Mouse (Mus musculus): ENCODE measurements around the gene Myo18a. TPM values are rescaled to one million over a fixed set of nuclear protein-coding genes. Genes with fewer than 3 reads are reported as not detected.

The Myo18a gene
- total RNA-seq, 2 experiments from 2014 or later: 300 to 302 TPM

DNA sequence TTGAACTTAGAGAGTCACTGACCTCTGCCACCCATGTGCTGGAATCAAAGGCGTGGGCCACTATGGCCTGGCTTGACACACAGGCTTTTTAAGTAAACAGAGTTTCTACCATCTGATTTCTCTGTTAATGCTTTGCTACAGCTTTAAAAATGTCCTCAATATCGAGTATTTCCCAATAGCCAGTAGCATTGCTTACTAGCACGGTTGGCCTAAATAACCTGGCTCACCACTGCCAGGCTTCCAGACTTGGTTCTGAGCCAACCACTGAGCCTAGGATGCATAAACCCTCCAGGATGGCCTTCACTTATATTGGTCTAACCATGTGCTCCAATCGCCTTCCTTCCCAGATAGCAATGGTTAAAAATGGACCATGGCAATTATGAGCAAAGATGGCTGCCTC, 137.7 kb downstream of the Myo18a start:
- no peak for DNase-seq

GRCm38 (mm10) chr11:77901366-77901765, 138.3 kb downstream of the Myo18a start:
- no peak for DNase-seq

DNA sequence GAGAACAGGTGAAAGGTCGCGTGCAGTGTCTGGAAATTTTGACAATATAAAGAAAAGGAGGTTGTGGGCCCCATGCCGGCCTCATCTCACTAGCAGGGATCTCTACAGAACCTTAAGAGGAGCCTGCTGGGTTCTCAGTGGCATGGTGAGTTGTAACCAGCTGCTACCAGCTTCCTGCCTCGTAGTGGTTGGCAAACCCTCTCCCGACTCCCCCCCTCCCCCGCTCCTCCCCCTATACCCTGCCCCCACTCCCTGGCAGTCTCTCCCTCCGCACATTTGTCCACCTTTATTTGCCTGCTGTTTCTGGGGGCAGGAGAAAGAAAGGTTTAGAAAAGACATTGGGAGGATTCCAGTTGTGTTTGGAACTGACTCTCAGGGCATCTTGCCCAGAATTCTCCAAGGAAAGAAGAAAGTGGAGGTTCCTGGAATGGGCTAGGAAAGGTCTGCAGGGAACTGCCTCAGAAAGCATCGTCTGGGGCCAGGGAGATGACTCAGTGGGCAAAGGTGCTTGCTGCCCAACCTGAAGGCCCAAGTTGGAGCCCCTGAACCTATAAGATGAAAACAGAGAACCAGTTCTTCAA, 138.8 kb downstream of the Myo18a start:
- no peak for DNase-seq

- no peak for DNase-seq
Observed at GRCm38 (mm10) chr11:77903761-77904160, 140.7 kb downstream of the Myo18a start.

GRCm38 (mm10) chr11:77904707-77905106, 141.7 kb downstream of the Myo18a start:
- DNase-seq: no peak

- peak; percentile 59 for DNase-seq
Observed at GRCm38 (mm10) chr11:77906097-77906687, 143.1 kb downstream of the Myo18a start.

- DNase-seq: no peak
Observed at GRCm38 (mm10) chr11:77906747-77907174, 143.7 kb downstream of the Myo18a start.

GRCm38 (mm10) chr11:77908468-77908867, 145.4 kb downstream of the Myo18a start:
- DNase-seq: no peak

- DNase-seq: no peak
Observed at GRCm38 (mm10) chr11:77909376-77909775, 146.3 kb downstream of the Myo18a start.

DNA sequence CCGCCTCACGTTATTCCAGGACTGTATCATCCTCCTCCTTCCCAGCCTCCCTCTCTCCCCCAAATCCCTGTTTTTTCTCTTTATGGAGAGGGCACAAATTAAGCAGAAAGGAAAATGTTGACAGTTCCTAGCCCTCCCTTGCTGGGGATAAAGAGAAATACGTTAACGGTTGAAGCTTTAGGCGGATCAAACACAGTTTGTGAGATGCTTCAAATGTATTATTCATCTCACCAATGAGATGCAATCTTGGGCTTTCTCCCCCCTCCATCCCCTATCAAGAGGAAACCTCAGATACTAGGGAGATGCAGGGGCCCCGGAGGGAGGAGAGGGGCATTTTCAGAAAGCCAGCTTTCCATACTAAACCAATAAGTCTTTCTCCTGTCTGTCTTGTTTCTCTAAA, 146.7 kb downstream of the Myo18a start:
- no peak for DNase-seq

DNA sequence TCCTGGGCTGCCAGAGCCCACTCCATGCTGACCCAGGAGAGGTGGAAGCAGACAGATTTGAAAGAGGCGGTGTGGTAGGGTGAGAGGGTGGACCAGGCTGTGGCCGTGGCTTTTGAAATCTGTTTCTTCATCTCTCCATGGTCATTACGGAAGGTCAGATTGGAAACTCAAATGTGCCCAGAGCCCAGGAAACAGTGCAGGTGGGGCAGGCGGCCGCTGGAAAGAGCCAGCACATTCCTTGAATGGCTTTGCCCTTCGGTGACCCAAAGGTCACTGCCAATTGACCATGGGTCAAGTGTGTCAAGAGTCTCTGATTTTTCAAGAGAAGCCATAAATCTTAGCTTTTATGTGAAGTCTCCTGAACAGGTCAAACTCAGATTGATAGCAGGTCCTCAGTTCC, 150.5 kb downstream of the Myo18a start:
- DNase-seq: no peak

DNA sequence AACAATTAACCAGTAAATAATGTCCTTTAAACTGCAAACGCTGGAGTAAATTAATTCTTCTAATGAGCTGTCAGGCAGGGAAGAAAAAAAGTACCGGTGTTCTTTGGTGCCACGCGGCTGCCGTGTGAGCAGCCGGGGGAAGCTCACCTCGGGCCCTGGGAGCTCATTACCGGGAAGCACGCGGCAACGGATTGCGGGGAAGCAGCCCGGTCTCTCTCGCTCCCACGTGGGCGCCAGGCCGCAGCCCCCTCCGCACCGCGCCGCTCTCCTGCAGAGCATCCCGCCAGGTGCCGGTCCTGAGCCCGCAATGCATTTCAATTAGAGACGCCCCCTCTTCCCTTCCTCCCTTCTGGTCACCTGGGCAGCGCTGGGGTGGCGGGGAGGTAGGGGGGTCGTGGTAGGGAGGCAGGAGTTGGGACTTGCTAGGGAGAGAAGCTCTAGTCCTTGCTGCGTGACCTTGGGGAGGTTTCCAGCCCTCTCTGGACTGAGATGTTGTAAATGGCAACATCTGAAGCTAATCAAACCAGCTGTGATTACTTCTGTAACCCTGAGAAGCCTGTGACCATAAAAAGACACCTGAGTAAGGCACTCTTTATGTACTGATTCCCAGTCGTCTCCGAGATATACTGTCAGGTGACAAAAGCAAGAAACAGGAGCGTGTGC, 151.7 kb downstream of the Myo18a start:
- DNase-seq: no peak

Other genes with a start within 250 kb of the Myo18a start
- gene Abhd15, start 248.1 kb upstream of the Myo18a start, total RNA-seq (2021): under 1 TPM; 0.70 to 0.81 TPM
- 10 to 100 TPM in 1 of 2 experiments, 1 to 10 TPM in 1; 7.7 to 10.0 TPM for gene Trp53i13, start 247.3 kb upstream of the Myo18a start, total RNA-seq (2021)
- not detected for gene Gm10392, start 244.0 kb upstream of the Myo18a start, total RNA-seq (2021)
- 10 to 100 TPM; 39.7 to 43.7 TPM for gene Taok1, start 155.4 kb upstream of the Myo18a start, total RNA-seq (2021)
- 10 to 100 TPM; 43.0 to 57.7 TPM for gene Nufip2, start 77.1 kb upstream of the Myo18a start, total RNA-seq (2021)
- gene Cryba1, start 38.0 kb upstream of the Myo18a start, total RNA-seq (2021): not detected
- gene Gm10277, start 24.5 kb downstream of the Myo18a start, total RNA-seq (2021): not detected
- gene Pipox, start 130.8 kb downstream of the Myo18a start, total RNA-seq (2021): 1 to 10 TPM in 1 of 2 experiments, under 1 TPM in 1; 0.52 to 1.1 TPM
- gene Sez6, start 167.6 kb downstream of the Myo18a start, total RNA-seq (2021): under 1 TPM; 0.54 to 0.70 TPM
- 10 to 100 TPM; 19.7 to 35.4 TPM for gene Phf12, start 219.5 kb downstream of the Myo18a start, total RNA-seq (2021)